Mouse (Mus musculus): ENCODE measurements around the gene Methig1. TPM values are rescaled to one million over a fixed set of nuclear protein-coding genes. Genes with fewer than 3 reads are reported as not detected.

Gene Methig1
- total and polyA plus RNA-seq, 3 experiments: not detected

GRCm38 (mm10) chr15:100429959-100430565 is 77.1 kb downstream of the Methig1 start:
- TF ChIP-seq E2F4 (IDR thresholded peaks at IDR 0.05; ENCODE audit: borderline replicate concordance, low read depth, low read length) (no peak), MAZ (IDR thresholded peaks at IDR 0.05; ENCODE audit: low read depth, low read length) (no peak), CHD1 (IDR thresholded peaks at IDR 0.05; ENCODE audit: low read depth, low read length) (no peak), GABPA (IDR thresholded peaks at IDR 0.05; ENCODE audit: low read depth, low read length) (no peak)
- H3K9me3 ChIP-seq (replicated peaks; ENCODE audit: insufficient read depth, low read length): no peaks in the 10 kb centered on the region
- H3K27ac ChIP-seq (ENCODE audit: control insufficient read depth, low read depth, low read length): no peak overlapping the region
- no peak for DNase-seq (ENCODE audit: low read depth, low spot score)
- H3K4me1 ChIP-seq (ENCODE audit: control insufficient read depth in 1 of 2, insufficient read depth in 2 of 2, low read length in 2 of 2): no peaks in the 10 kb centered on the region
- H3K36me3 ChIP-seq (ENCODE audit: control insufficient read depth in 1 of 2, insufficient read depth in 2 of 2, low read length in 2 of 2): no peaks in the 10 kb centered on the region
- H3K79me2 ChIP-seq (ENCODE audit: control insufficient read depth, insufficient read depth, low read length, poor library complexity): no peaks in the 10 kb centered on the region
- no peaks in the 10 kb centered on the region; a peak in 1 of 4 replicates for H3K27me3 ChIP-seq (ENCODE audit: control insufficient read depth in 1 of 2, insufficient read depth in 2 of 2, low read length in 2 of 2)
- H3K4me3 ChIP-seq (ENCODE audit: control insufficient read depth in 1 of 2, insufficient read depth in 1 of 2, low read depth in 2 of 2, low read length in 2 of 2): no peak overlapping the region
- no peak overlapping the region for H3K9ac ChIP-seq (ENCODE audit: control insufficient read depth, low read depth, low read length, poor library complexity, severe bottlenecking)

DNA sequence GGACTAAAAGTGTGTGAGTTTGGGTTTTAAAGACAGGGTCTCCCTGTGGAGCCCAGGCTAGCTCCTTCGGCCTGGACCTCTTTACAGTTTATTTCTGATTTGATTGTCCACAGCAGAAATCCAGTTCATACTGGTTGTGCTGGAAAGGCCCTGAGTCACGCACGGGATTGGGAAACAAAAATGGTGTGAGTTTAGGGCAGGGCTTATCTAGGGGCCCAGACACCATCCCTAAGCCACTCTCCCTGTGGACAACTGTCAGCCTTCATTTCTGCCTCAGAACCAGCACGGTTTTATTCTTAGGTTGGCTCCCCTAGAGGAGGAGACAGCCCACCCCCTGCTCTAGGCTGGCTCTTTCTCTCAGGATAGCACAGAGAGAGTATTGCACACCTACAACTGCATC is 80.3 kb downstream of the Methig1 start:
- Histone ChIP-seq H3K79me2 (ENCODE audit: control insufficient read depth, insufficient read depth, low read length, poor library complexity) (no peaks in the 10 kb centered on the region), H3K9ac (ENCODE audit: control insufficient read depth, low read depth, low read length, poor library complexity, severe bottlenecking) (no peak overlapping the region), H3K9me3 (replicated peaks; ENCODE audit: insufficient read depth, low read length) (no peaks in the 10 kb centered on the region), H3K4me3 (ENCODE audit: control insufficient read depth in 1 of 2, insufficient read depth in 1 of 2, low read depth in 2 of 2, low read length in 2 of 2) (no peak overlapping the region), H3K36me3 (ENCODE audit: control insufficient read depth in 1 of 2, insufficient read depth in 2 of 2, low read length in 2 of 2) (no peaks in the 10 kb centered on the region), H3K27me3 (ENCODE audit: control insufficient read depth in 1 of 2, insufficient read depth in 2 of 2, low read length in 2 of 2) (no peaks in the 10 kb centered on the region; a peak in 1 of 4 replicates), H3K27ac (ENCODE audit: control insufficient read depth, low read depth, low read length) (no peak overlapping the region), H3K4me1 (ENCODE audit: control insufficient read depth in 1 of 2, insufficient read depth in 2 of 2, low read length in 2 of 2) (no peaks in the 10 kb centered on the region)
- TF ChIP-seq ZC3H11A (IDR thresholded peaks at IDR 0.05; ENCODE audit: low read depth, low read length) (no peak), TAL1 (IDR thresholded peaks at IDR 0.05; ENCODE audit: low read length) (peak; percentile 32)
- DNase-seq (ENCODE audit: low read depth, low spot score): no peak

Other genes starting within 250 kb of the Methig1 start
- gene Atf1, start 125.3 kb upstream of the Methig1 start, total RNA-seq (2012; rRNA removed): 41.8 and 44.0 TPM in 2 replicates
- gene Atf1, start 125.3 kb upstream of the Methig1 start, polyA plus RNA-seq (2012; ENCODE audit: insufficient read depth in 1 of 2, insufficient read length in 2 of 2, low read depth in 1 of 2, low replicate concordance in 2 of 2, missing spikeins in 1 of 2): 100 to 1,000 TPM; 183 to 854 TPM
- gene Tmprss12, start 72.3 kb upstream of the Methig1 start, total RNA-seq (2012; rRNA removed): not detected in 2 replicates
- not detected for gene Tmprss12, start 72.3 kb upstream of the Methig1 start, polyA plus RNA-seq (2012; ENCODE audit: insufficient read depth in 1 of 2, insufficient read length in 2 of 2, low read depth in 1 of 2, low replicate concordance in 2 of 2, missing spikeins in 1 of 2)
- gene Mettl7a1, start 49.0 kb upstream of the Methig1 start, total RNA-seq (2012; rRNA removed): 17.3 and 28.9 TPM in 2 replicates
- 10 to 100 TPM in 1 of 2 experiments, not detected in 1; 34.4 TPM for gene Mettl7a1, start 49.0 kb upstream of the Methig1 start, polyA plus RNA-seq (2012; ENCODE audit: insufficient read depth in 1 of 2, insufficient read length in 2 of 2, low read depth in 1 of 2, low replicate concordance in 2 of 2, missing spikeins in 1 of 2)
- 0.12 and 0.13 TPM in 2 replicates for gene Mettl7a3, start 18.2 kb upstream of the Methig1 start, total RNA-seq (2012; rRNA removed)
- under 1 TPM in 1 of 2 experiments, not detected in 1; 0.70 TPM for gene Mettl7a3, start 18.2 kb upstream of the Methig1 start, polyA plus RNA-seq (2012; ENCODE audit: insufficient read depth in 1 of 2, insufficient read length in 2 of 2, low read depth in 1 of 2, low replicate concordance in 2 of 2, missing spikeins in 1 of 2)
- gene Mettl7a2, start 51 bp downstream of the Methig1 start, total RNA-seq (2012; rRNA removed): not detected in 2 replicates
- not detected for gene Mettl7a2, start 51 bp downstream of the Methig1 start, polyA plus RNA-seq (2012; ENCODE audit: insufficient read depth in 1 of 2, insufficient read length in 2 of 2, low read depth in 1 of 2, low replicate concordance in 2 of 2, missing spikeins in 1 of 2)
- gene Higd1c, start 11.4 kb downstream of the Methig1 start, total RNA-seq (2012; rRNA removed): not detected in 2 replicates
- not detected for gene Higd1c, start 11.4 kb downstream of the Methig1 start, polyA plus RNA-seq (2012; ENCODE audit: insufficient read depth in 1 of 2, insufficient read length in 2 of 2, low read depth in 1 of 2, low replicate concordance in 2 of 2, missing spikeins in 1 of 2)
- gene Gm5475, start 69.0 kb downstream of the Methig1 start, total RNA-seq (2012; rRNA removed): 0.15 TPM in 1 of 2 replicates, not detected in the other
- under 1 TPM in 1 of 2 experiments, not detected in 1; 0.14 TPM for gene Gm5475, start 69.0 kb downstream of the Methig1 start, polyA plus RNA-seq (2012; ENCODE audit: insufficient read depth in 1 of 2, insufficient read length in 2 of 2, low read depth in 1 of 2, low replicate concordance in 2 of 2, missing spikeins in 1 of 2)
- gene Slc11a2, start 71.9 kb downstream of the Methig1 start, total RNA-seq (2012; rRNA removed): 52.7 and 69.0 TPM in 2 replicates
- gene Slc11a2, start 71.9 kb downstream of the Methig1 start, polyA plus RNA-seq (2012; ENCODE audit: insufficient read depth in 1 of 2, insufficient read length in 2 of 2, low read depth in 1 of 2, low replicate concordance in 2 of 2, missing spikeins in 1 of 2): 100 to 1,000 TPM in 1 of 2 experiments, not detected in 1; 112 TPM
- gene Letmd1, start 115.9 kb downstream of the Methig1 start, total RNA-seq (2012; rRNA removed): 30.1 and 38.8 TPM in 2 replicates
- gene Letmd1, start 115.9 kb downstream of the Methig1 start, polyA plus RNA-seq (2012; ENCODE audit: insufficient read depth in 1 of 2, insufficient read length in 2 of 2, low read depth in 1 of 2, low replicate concordance in 2 of 2, missing spikeins in 1 of 2): 100 to 1,000 TPM in 1 of 2 experiments, 10 to 100 TPM in 1; 64.3 to 277 TPM
- gene Csrnp2, start 142.3 kb downstream of the Methig1 start, total RNA-seq (2012; rRNA removed): 5.3 and 5.8 TPM in 2 replicates
- gene Csrnp2, start 142.3 kb downstream of the Methig1 start, polyA plus RNA-seq (2012; ENCODE audit: insufficient read depth in 1 of 2, insufficient read length in 2 of 2, low read depth in 1 of 2, low replicate concordance in 2 of 2, missing spikeins in 1 of 2): 1 to 10 TPM in 1 of 2 experiments, not detected in 1; 4.2 TPM
- 15.4 and 21.5 TPM in 2 replicates for gene Tfcp2, start 198.9 kb downstream of the Methig1 start, total RNA-seq (2012; rRNA removed)
- gene Tfcp2, start 198.9 kb downstream of the Methig1 start, polyA plus RNA-seq (2012; ENCODE audit: insufficient read depth in 1 of 2, insufficient read length in 2 of 2, low read depth in 1 of 2, low replicate concordance in 2 of 2, missing spikeins in 1 of 2): 10 to 100 TPM in 1 of 2 experiments, not detected in 1; 20.4 TPM
- 0.46 and 0.59 TPM in 2 replicates for gene Pou6f1, start 246.8 kb downstream of the Methig1 start, total RNA-seq (2012; rRNA removed)
- gene Pou6f1, start 246.8 kb downstream of the Methig1 start, polyA plus RNA-seq (2012; ENCODE audit: insufficient read depth in 1 of 2, insufficient read length in 2 of 2, low read depth in 1 of 2, low replicate concordance in 2 of 2, missing spikeins in 1 of 2): 1 to 10 TPM in 1 of 2 experiments, not detected in 1; 2.5 TPM